Mouse (Mus musculus) liver, embryonic 16.5 days (tissue): ENCODE data around the gene Gas7. TPM values are rescaled to one million over a fixed set of nuclear protein-coding genes. Genes with fewer than 3 reads are reported as not detected.

Source experiments
- ATAC-seq: fragments of 200-750 bp; cut with Nextera tagmentation; 2 replicates; pipeline ENCODE4 v1.8.0; 2017; ENCODE audit warnings: low read depth, mild to moderate bottlenecking, moderate number of reproducible peaks, moderate library complexity
- H3K27ac ChIP-seq: fragments of 300-500 bp; sonication (generic); 2 replicates; pipeline ENCODE4 v1.5.1; 2014; ENCODE audit warnings: mild to moderate bottlenecking, low read length
- H3K27me3 ChIP-seq: fragments of 300-500 bp; sonication (generic); 2 replicates; pipeline ENCODE4 v1.6.1; 2014; ENCODE audit warnings: low read depth, low read length, mixed read lengths; ENCODE audit not compliant: control insufficient read depth, insufficient read depth
- H3K36me3 ChIP-seq: fragments of 300-500 bp; sonication (generic); 2 replicates; pipeline ENCODE4 v1.6.1; 2014; ENCODE audit warnings: mild to moderate bottlenecking; ENCODE audit not compliant: control insufficient read depth, insufficient read depth
- H3K4me1 ChIP-seq: fragments of 300-500 bp; sonication (generic); 2 replicates; pipeline ENCODE4 v1.6.1; 2014; ENCODE audit warnings: low read depth, low read length, mixed read lengths; ENCODE audit not compliant: control insufficient read depth
- H3K4me2 ChIP-seq: fragments of 300-500 bp; sonication (generic); 2 replicates; pipeline ENCODE4 v1.6.1; 2014; ENCODE audit warnings: low read depth, low read length, mixed read lengths
- H3K4me3 ChIP-seq: fragments of 300-500 bp; sonication (generic); 2 replicates; pipeline ENCODE4 v1.5.1; 2014; ENCODE audit warnings: low read depth, mild to moderate bottlenecking, low read length
- H3K9ac ChIP-seq: fragments of 300-500 bp; sonication (generic); 2 replicates; pipeline ENCODE4 v1.6.1; 2014; ENCODE audit warnings: low read depth, low read length
- H3K9me3 ChIP-seq: fragments of 300-500 bp; sonication (generic); replicated peaks from 2 replicates; pipeline ENCODE4 v1.6.1; 2016; ENCODE audit warnings: low read length; ENCODE audit not compliant: control insufficient read depth
- WGBS: fragments of 180-500 bp; shearing (Covaris S2); extraction: QIAGEN DNeasy Blood & Tissue Kit; methylation state at CpG from one replicate; pipeline ENCODE4 v1.1.7; 2014; ENCODE audit not compliant: insufficient replicate concordance; 5-methylcytosine and 5-hydroxymethylcytosine counted together
- polyA plus RNA-seq: library from polyadenylated mRNA; unstranded; fragments of >200 nt; fragmentation: Nextera tagmentation; extraction: Ambion mirVana; gene quantifications from 2 replicates; pipeline ENCODE4 v1.2.1, GENCODE M21; 2015

The Gas7 gene
- polyA plus RNA-seq, 1 experiment from 2014 or later = 2.5 TPM

DNA sequence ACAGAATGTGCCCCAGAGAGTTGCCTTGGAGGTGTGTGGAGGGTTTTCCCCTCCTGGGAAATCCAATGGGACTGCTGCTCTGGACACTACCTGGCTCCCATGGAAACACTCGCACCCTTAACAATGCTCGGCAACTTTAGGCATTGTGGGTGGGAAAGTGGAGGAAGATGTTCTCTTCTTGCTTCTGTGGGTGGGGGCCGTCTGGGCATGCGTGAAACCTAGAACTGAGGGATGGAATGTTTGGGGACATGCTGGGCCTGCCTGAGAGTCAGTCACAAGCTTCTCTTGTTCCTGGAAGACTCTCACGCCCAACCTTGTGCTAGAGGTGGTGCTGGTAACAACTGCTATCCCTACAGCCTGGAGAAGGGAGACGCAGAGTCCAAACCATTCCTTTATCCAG, 209.7 kb downstream of the Gas7 start:
- Histone ChIP-seq H3K27me3 (no peaks in the 10 kb centered on the region), H3K9ac (no peak overlapping the region), H3K4me1 (no peaks in the 10 kb centered on the region), H3K27ac (no peak overlapping the region), H3K4me2 (no peak overlapping the region), H3K36me3 (no peaks in the 10 kb centered on the region), H3K9me3 (no peaks in the 10 kb centered on the region), H3K4me3 (no peak overlapping the region)
- no peak for ATAC-seq
- WGBS = 61% methylated on average over 6 of the region's 6 CpGs

GRCm38 (mm10) chr11:67666129-67666528, 210.9 kb downstream of the Gas7 start:
- H3K4me2 ChIP-seq = no peak overlapping the region
- WGBS = 50% methylated on average over 5 of the region's 5 CpGs
- no peaks in the 10 kb centered on the region for H3K9me3 ChIP-seq
- no peaks in the 10 kb centered on the region for H3K27me3 ChIP-seq
- no peak overlapping the region for H3K4me3 ChIP-seq
- ATAC-seq = no peak
- no peak overlapping the region for H3K9ac ChIP-seq
- H3K36me3 ChIP-seq = no peaks in the 10 kb centered on the region
- H3K4me1 ChIP-seq = no peaks in the 10 kb centered on the region
- H3K27ac ChIP-seq = no peak overlapping the region

DNA sequence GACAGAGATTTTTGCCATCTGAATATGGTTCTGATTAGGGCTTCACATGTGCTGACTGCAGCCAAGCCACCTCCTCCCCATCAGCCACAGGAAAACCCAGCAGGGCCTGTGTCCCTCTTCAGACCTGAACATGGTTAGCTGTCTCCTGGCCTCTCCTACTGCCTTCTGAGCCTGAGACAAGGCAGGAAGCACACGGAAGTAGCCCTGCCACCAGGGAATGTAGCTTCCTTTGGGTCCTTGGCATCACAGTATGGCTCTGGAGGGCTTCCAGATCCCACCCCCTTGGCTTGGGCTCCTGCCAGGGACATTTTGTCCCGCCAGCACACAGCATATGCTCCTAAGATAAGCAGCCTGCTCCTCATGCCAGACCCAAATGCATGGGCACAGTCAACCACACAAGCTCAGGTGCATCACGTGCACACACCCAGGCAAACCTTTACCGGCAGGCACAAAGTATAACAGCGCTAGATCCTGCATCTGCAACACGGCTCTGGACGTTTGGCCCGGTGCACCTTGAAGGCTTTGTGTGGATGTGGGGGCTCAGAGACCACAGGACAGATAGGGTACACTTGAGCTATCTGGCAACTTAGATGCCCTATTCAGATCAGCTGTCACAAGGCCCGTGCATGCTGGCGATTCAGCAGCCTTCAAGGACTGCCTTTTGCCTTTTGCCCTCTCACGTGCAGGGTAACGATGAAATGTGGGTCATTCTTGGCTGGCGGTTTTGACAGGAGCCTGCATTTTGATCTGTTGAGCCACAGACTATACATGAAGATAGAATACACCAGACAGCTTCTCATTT, 212.5 kb downstream of the Gas7 start:
- ATAC-seq = no peak
- H3K4me3 ChIP-seq = no peak overlapping the region
- WGBS = 69% methylated on average over 13 of the region's 13 CpGs
- H3K4me1 ChIP-seq = no peaks in the 10 kb centered on the region
- H3K4me2 ChIP-seq = no peak overlapping the region
- no peaks in the 10 kb centered on the region for H3K9me3 ChIP-seq
- H3K27ac ChIP-seq = no peak overlapping the region
- no peak overlapping the region for H3K9ac ChIP-seq
- H3K36me3 ChIP-seq = no peaks in the 10 kb centered on the region
- H3K27me3 ChIP-seq = no peaks in the 10 kb centered on the region

- Histone ChIP-seq H3K27me3 (no peaks in the 10 kb centered on the region), H3K4me2 (no peak overlapping the region), H3K36me3 (no peaks in the 10 kb centered on the region), H3K9me3 (no peaks in the 10 kb centered on the region), H3K9ac (no peak overlapping the region), H3K4me3 (no peak overlapping the region), H3K27ac (no peak overlapping the region), H3K4me1 (no peaks in the 10 kb centered on the region)
- 74% methylated on average over 3 of the region's 3 CpGs for WGBS
- ATAC-seq = no peak
These were observed 213.3 kb downstream of the Gas7 start for GRCm38 (mm10) chr11:67668460-67669007.

GRCm38 (mm10) chr11:67670031-67670430, 214.8 kb downstream of the Gas7 start:
- H3K4me1 ChIP-seq = no peaks in the 10 kb centered on the region
- WGBS = 79% methylated on average over 6 of the region's 6 CpGs
- no peak overlapping the region for H3K9ac ChIP-seq
- H3K27me3 ChIP-seq = no peaks in the 10 kb centered on the region
- H3K9me3 ChIP-seq = no peaks in the 10 kb centered on the region
- no peak overlapping the region for H3K4me2 ChIP-seq
- no peak for ATAC-seq
- no peak overlapping the region for H3K4me3 ChIP-seq
- no peaks in the 10 kb centered on the region for H3K36me3 ChIP-seq
- no peak overlapping the region for H3K27ac ChIP-seq

GRCm38 (mm10) chr11:67672140-67672539, 216.9 kb downstream of the Gas7 start:
- no peaks in the 10 kb centered on the region for H3K27me3 ChIP-seq
- H3K9me3 ChIP-seq = no peaks in the 10 kb centered on the region
- no peak overlapping the region for H3K4me3 ChIP-seq
- WGBS = 52% methylated on average over 5 of the region's 5 CpGs
- no peak overlapping the region for H3K9ac ChIP-seq
- H3K27ac ChIP-seq = no peak overlapping the region
- ATAC-seq = no peak
- H3K36me3 ChIP-seq = no peaks in the 10 kb centered on the region
- H3K4me2 ChIP-seq = no peak overlapping the region
- H3K4me1 ChIP-seq = no peaks in the 10 kb centered on the region

GRCm38 (mm10) chr11:67675562-67676540, 220.6 kb downstream of the Gas7 start:
- no peak for ATAC-seq

DNA sequence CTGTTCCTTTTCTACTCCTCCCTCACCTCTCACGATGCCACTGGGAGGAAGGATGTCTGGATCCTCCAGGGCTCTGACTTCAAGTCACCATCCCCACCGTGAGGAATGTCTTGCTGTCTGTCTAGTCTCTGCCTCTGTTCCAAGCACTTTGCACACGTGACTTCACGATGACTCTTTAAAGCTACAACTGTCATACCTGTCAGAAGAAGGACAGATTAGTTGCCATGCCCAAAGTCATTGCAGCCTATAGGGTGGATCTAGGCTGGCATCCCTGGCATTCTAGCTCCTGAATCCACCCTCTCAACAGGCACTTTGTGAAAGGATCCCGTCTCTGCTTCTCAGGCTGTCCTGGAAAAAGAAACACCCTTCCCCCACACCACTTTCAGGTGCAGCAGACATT, 224.1 kb downstream of the Gas7 start:
- Histone ChIP-seq H3K27me3 (no peaks in the 10 kb centered on the region), H3K4me3 (no peak overlapping the region), H3K27ac (no peak overlapping the region), H3K4me1 (no peaks in the 10 kb centered on the region), H3K9me3 (no peaks in the 10 kb centered on the region), H3K9ac (no peak overlapping the region), H3K4me2 (no peak overlapping the region), H3K36me3 (no peaks in the 10 kb centered on the region)
- no peak for ATAC-seq
- 54% methylated on average over 5 of the region's 5 CpGs for WGBS

More at GRCm38 (mm10) chr11:67675562-67676540, 220.6 kb downstream of the Gas7 start:
- Histone ChIP-seq H3K4me3 (no peak overlapping the region), H3K27ac (no peak overlapping the region), H3K9ac (no peak overlapping the region), H3K27me3 (no peaks in the 10 kb centered on the region), H3K9me3 (no peaks in the 10 kb centered on the region), H3K4me2 (no peak overlapping the region), H3K36me3 (no peaks in the 10 kb centered on the region), H3K4me1 (no peaks in the 10 kb centered on the region)
- WGBS = 31% methylated on average over 12 of the region's 12 CpGs
